Mouse (Mus musculus): ENCODE measurements around the gene Gpr65. TPM values are rescaled to one million over a fixed set of nuclear protein-coding genes. Genes with fewer than 3 reads are reported as not detected.
"Not testable (repeated sequence)": the region's sequence is repeated elsewhere in the genome, so short reads cannot be mapped to it uniquely, and the experiment has no call there.

Gene Gpr65
- polyA plus RNA-seq, 1 experiment: not detected

GRCm38 (mm10) chr12:98307179-98307915, 38.9 kb downstream of the Gpr65 start:
- H3ac ChIP-seq (ENCODE audit: control insufficient read depth, insufficient read length, low read depth): no peak overlapping the region
- TF ChIP-seq MAX (IDR thresholded peaks at IDR 0.05): no peak
- no peaks in the 10 kb centered on the region for H3K79me3 ChIP-seq (ENCODE audit: low read depth)
- no peaks in the 10 kb centered on the region for H3K36me3 ChIP-seq (ENCODE audit: control insufficient read depth, insufficient read depth)
- no peaks in the 10 kb centered on the region for H3K27me3 ChIP-seq (ENCODE audit: control insufficient read depth, insufficient read depth, insufficient read length)
- H3K79me2 ChIP-seq (ENCODE audit: control insufficient read depth, insufficient read depth): no peaks in the 10 kb centered on the region
- no peak overlapping the region for H3K4me3 ChIP-seq (ENCODE audit: insufficient read depth, poor library complexity, severe bottlenecking)

GRCm38 (mm10) chr12:98311376-98312083, 43.1 kb downstream of the Gpr65 start:
- H3K27me3 ChIP-seq (ENCODE audit: control insufficient read depth, insufficient read depth, insufficient read length): no peaks in the 10 kb centered on the region
- no peak overlapping the region for H3ac ChIP-seq (ENCODE audit: control insufficient read depth, insufficient read length, low read depth)
- no peak for TF ChIP-seq MYOG (IDR thresholded peaks at IDR 0.05; ENCODE audit: control insufficient read depth, extremely low read depth, insufficient read length)
- no peak for TF ChIP-seq MYOD1 (IDR thresholded peaks at IDR 0.05; ENCODE audit: control insufficient read depth, insufficient read length, low read depth)
- TF ChIP-seq MAX (IDR thresholded peaks at IDR 0.05): no peak
- TF ChIP-seq CTCF (IDR thresholded peaks at IDR 0.05; ENCODE audit: control insufficient read depth, insufficient read depth, insufficient read length): no peak
- no peak for TF ChIP-seq USF1 (IDR thresholded peaks at IDR 0.05; ENCODE audit: low read depth)
- TF ChIP-seq CEBPB (IDR thresholded peaks at IDR 0.05; ENCODE audit: low read depth): no peak
- no peak for TF ChIP-seq FOSL1 (IDR thresholded peaks at IDR 0.05; ENCODE audit: insufficient read depth, low read length, poor library complexity, severe bottlenecking)
- no peaks in the 10 kb centered on the region for H3K79me3 ChIP-seq (ENCODE audit: low read depth)
- H3K79me2 ChIP-seq (ENCODE audit: control insufficient read depth, insufficient read depth): no peaks in the 10 kb centered on the region
- H3K36me3 ChIP-seq (ENCODE audit: control insufficient read depth, insufficient read depth): no peaks in the 10 kb centered on the region
- no peak overlapping the region for H3K4me3 ChIP-seq (ENCODE audit: insufficient read depth, poor library complexity, severe bottlenecking)

GRCm38 (mm10) chr12:98315924-98316323, 47.5 kb downstream of the Gpr65 start:
- Histone ChIP-seq H3K4me3 (ENCODE audit: insufficient read depth, poor library complexity, severe bottlenecking) (no peak overlapping the region), H3K79me3 (ENCODE audit: low read depth) (no peaks in the 10 kb centered on the region), H3K27me3 (ENCODE audit: control insufficient read depth, insufficient read depth, insufficient read length) (no peaks in the 10 kb centered on the region), H3ac (ENCODE audit: control insufficient read depth, insufficient read length, low read depth) (no peak overlapping the region), H3K36me3 (ENCODE audit: control insufficient read depth, insufficient read depth) (no peaks in the 10 kb centered on the region), H3K79me2 (ENCODE audit: control insufficient read depth, insufficient read depth) (no peaks in the 10 kb centered on the region)
- TF ChIP-seq CTCF (IDR thresholded peaks at IDR 0.05; ENCODE audit: control insufficient read depth, insufficient read depth, insufficient read length) (no peak), FOSL1 (IDR thresholded peaks at IDR 0.05; ENCODE audit: insufficient read depth, low read length, poor library complexity, severe bottlenecking) (no peak), MAX (IDR thresholded peaks at IDR 0.05) (no peak), MYOD1 (IDR thresholded peaks at IDR 0.05; ENCODE audit: control insufficient read depth, insufficient read length, low read depth) (no peak), MYOG (IDR thresholded peaks at IDR 0.05; ENCODE audit: control insufficient read depth, extremely low read depth, insufficient read length) (no peak), CEBPB (IDR thresholded peaks at IDR 0.05; ENCODE audit: low read depth) (no peak), USF1 (IDR thresholded peaks at IDR 0.05; ENCODE audit: low read depth) (no peak)

- Histone ChIP-seq H3K36me3 (ENCODE audit: control insufficient read depth, insufficient read depth) (no peaks in the 10 kb centered on the region), H3K4me3 (ENCODE audit: insufficient read depth, poor library complexity, severe bottlenecking) (no peak overlapping the region), H3ac (ENCODE audit: control insufficient read depth, insufficient read length, low read depth) (no peak overlapping the region), H3K79me3 (ENCODE audit: low read depth) (no peaks in the 10 kb centered on the region), H3K79me2 (ENCODE audit: control insufficient read depth, insufficient read depth) (no peaks in the 10 kb centered on the region), H3K27me3 (ENCODE audit: control insufficient read depth, insufficient read depth, insufficient read length) (no peaks in the 10 kb centered on the region)
- TF ChIP-seq MYOG (IDR thresholded peaks at IDR 0.05; ENCODE audit: control insufficient read depth, extremely low read depth, insufficient read length) (no peak), CEBPB (IDR thresholded peaks at IDR 0.05; ENCODE audit: low read depth) (no peak)
These were observed 49.4 kb downstream of the Gpr65 start for GRCm38 (mm10) chr12:98317718-98318340.

GRCm38 (mm10) chr12:98322426-98322825, 54.0 kb downstream of the Gpr65 start:
- TF ChIP-seq USF1 (IDR thresholded peaks at IDR 0.05; ENCODE audit: low read depth) (no peak), MYOG (IDR thresholded peaks at IDR 0.05; ENCODE audit: control insufficient read depth, extremely low read depth, insufficient read length) (no peak), MYOD1 (IDR thresholded peaks at IDR 0.05; ENCODE audit: control insufficient read depth, insufficient read length, low read depth) (no peak), MAX (IDR thresholded peaks at IDR 0.05) (no peak), CEBPB (IDR thresholded peaks at IDR 0.05; ENCODE audit: low read depth) (no peak), FOSL1 (IDR thresholded peaks at IDR 0.05; ENCODE audit: insufficient read depth, low read length, poor library complexity, severe bottlenecking) (no peak), CTCF (IDR thresholded peaks at IDR 0.05; ENCODE audit: control insufficient read depth, insufficient read depth, insufficient read length) (no peak)
- Histone ChIP-seq H3K27me3 (ENCODE audit: control insufficient read depth, insufficient read depth, insufficient read length) (no peaks in the 10 kb centered on the region), H3K36me3 (ENCODE audit: control insufficient read depth, insufficient read depth) (no peaks in the 10 kb centered on the region), H3K79me3 (ENCODE audit: low read depth) (no peaks in the 10 kb centered on the region), H3K4me3 (ENCODE audit: insufficient read depth, poor library complexity, severe bottlenecking) (no peak overlapping the region), H3K79me2 (ENCODE audit: control insufficient read depth, insufficient read depth) (no peaks in the 10 kb centered on the region), H3ac (ENCODE audit: control insufficient read depth, insufficient read length, low read depth) (no peak overlapping the region)

GRCm38 (mm10) chr12:98324170-98324569, 55.7 kb downstream of the Gpr65 start:
- not testable (repeated sequence) for H3K36me3 ChIP-seq (ENCODE audit: control insufficient read depth, insufficient read depth); H3ac ChIP-seq (ENCODE audit: control insufficient read depth, insufficient read length, low read depth); H3K79me2 ChIP-seq (ENCODE audit: control insufficient read depth, insufficient read depth); H3K4me3 ChIP-seq (ENCODE audit: insufficient read depth, poor library complexity, severe bottlenecking); H3K79me3 ChIP-seq (ENCODE audit: low read depth); H3K27me3 ChIP-seq (ENCODE audit: control insufficient read depth, insufficient read depth, insufficient read length)

Other genes with a start within 250 kb of the Gpr65 start
- 9.0 TPM for gene Galc, start 9.2 kb upstream of the Gpr65 start, polyA plus RNA-seq (2012; fragmentation: generic; extraction: Trizol)